Mouse (Mus musculus): ENCODE data around the gene Cyren. TPM values are rescaled to one million over a fixed set of nuclear protein-coding genes. Genes with fewer than 3 reads are reported as not detected.

Cyren gene
- polyA plus RNA-seq, 1 experiment from 2014 or later, result 15.0 TPM

DNA sequence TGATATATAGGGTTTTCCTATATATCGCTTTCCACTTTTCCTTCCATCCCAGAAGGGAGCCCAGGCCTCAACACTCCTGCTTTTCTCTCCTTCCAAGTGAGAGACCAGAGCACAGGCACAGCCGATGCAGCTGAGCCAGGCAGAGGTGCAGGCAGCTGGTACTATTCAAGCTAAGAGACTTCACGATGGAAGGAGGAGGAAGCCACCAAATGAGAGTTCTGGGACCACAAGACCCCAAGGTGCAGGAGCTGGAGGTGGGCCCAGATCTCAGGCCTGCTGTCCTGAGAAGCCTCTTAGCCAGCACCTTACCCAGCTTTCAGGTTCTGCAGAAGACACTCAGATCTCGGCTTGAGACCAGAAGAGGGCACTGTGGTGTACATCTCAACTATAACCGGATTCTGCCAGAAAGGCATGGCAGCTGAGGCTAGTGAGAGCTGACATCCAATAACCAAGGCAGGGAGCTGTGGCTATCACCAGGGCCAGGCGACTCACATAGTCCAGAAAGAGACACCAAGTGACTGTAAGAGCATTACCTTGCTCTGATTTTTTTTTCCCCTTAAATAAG, 2.1 kb upstream of the Cyren start:
- no peak overlapping the region for H3K4me3 ChIP-seq (ENCODE audit: low read depth, low read length)
- no peak for ATAC-seq (ENCODE audit: insufficient read depth)
- H3K9ac ChIP-seq, result no peak overlapping the region
- no peaks in the 10 kb centered on the region for H3K27me3 ChIP-seq (ENCODE audit: insufficient read depth, low read length)
- no peaks in the 10 kb centered on the region for H3K9me3 ChIP-seq (ENCODE audit: low read depth, low read length)
- peaks cover 14% of the 10 kb centered on the region; the same call in 1 of the 2 replicates for H3K4me1 ChIP-seq (ENCODE audit: insufficient read depth)
- WGBS, result 54% methylated on average over 6 of the region's 6 CpGs
- no peak overlapping the region for H3K27ac ChIP-seq (ENCODE audit: low read depth)
- DNase-seq, result peak; percentile 77
- peak; percentile 58 for TF ChIP-seq CTCF (IDR thresholded peaks at IDR 0.05; ENCODE audit: low read depth)
- peaks cover 48% of the 10 kb centered on the region for H3K36me3 ChIP-seq (ENCODE audit: insufficient read depth)
- no peak overlapping the region for H3K4me2 ChIP-seq

- H3K9me3 ChIP-seq (ENCODE audit: low read depth, low read length), result no peaks in the 10 kb centered on the region
- no peak overlapping the region for H3K9ac ChIP-seq
- no peak overlapping the region for H3K4me3 ChIP-seq (ENCODE audit: low read depth, low read length)
- no peak overlapping the region for H3K27ac ChIP-seq (ENCODE audit: low read depth)
- no peaks in the 10 kb centered on the region for H3K27me3 ChIP-seq (ENCODE audit: insufficient read depth, low read length)
- no peak for DNase-seq
- no peak for TF ChIP-seq CTCF (IDR thresholded peaks at IDR 0.05; ENCODE audit: low read depth)
- ATAC-seq (ENCODE audit: insufficient read depth), result no peak
- peaks cover 14% of the 10 kb centered on the region; the same call in 1 of the 2 replicates for H3K4me1 ChIP-seq (ENCODE audit: insufficient read depth)
- 86% methylated on average over 16 of the region's 16 CpGs for WGBS
- peaks cover 40% of the 10 kb centered on the region for H3K36me3 ChIP-seq (ENCODE audit: insufficient read depth)
- no peak overlapping the region for H3K4me2 ChIP-seq
These were observed 1.4 kb upstream of the Cyren start for GRCm38 (mm10) chr6:34879101-34879740.

- 7% methylated on average over 2 of the region's 2 CpGs for WGBS
- Histone ChIP-seq H3K4me3 (ENCODE audit: low read depth, low read length) (peak overlapping the region; percentile 77), H3K9me3 (ENCODE audit: low read depth, low read length) (no peaks in the 10 kb centered on the region), H3K27ac (ENCODE audit: low read depth) (peak overlapping the region; percentile 94), H3K4me1 (ENCODE audit: insufficient read depth) (peaks cover 14% of the 10 kb centered on the region; the same call in 1 of the 2 replicates), H3K27me3 (ENCODE audit: insufficient read depth, low read length) (no peaks in the 10 kb centered on the region), H3K36me3 (ENCODE audit: insufficient read depth) (peaks cover 31% of the 10 kb centered on the region; the same call in 1 of the 2 replicates), H3K4me2 (peak overlapping the region; percentile 90), H3K9ac (peak overlapping the region; percentile 85)
- ATAC-seq (ENCODE audit: insufficient read depth), result no peak; the same call in 1 of the 2 replicates
- no peak for TF ChIP-seq CTCF (IDR thresholded peaks at IDR 0.05; ENCODE audit: low read depth)
- no peak for DNase-seq
These were observed 1.1 kb downstream of the Cyren start for GRCm38 (mm10) chr6:34876835-34877156.

- Histone ChIP-seq H3K27me3 (ENCODE audit: insufficient read depth, low read length) (no peaks in the 10 kb centered on the region), H3K4me2 (peak overlapping the region; percentile 90), H3K4me3 (ENCODE audit: low read depth, low read length) (peak overlapping the region; percentile 77), H3K9me3 (ENCODE audit: low read depth, low read length) (no peaks in the 10 kb centered on the region), H3K4me1 (ENCODE audit: insufficient read depth) (peaks cover 14% of the 10 kb centered on the region; the same call in 1 of the 2 replicates), H3K36me3 (ENCODE audit: insufficient read depth) (peaks cover 27% of the 10 kb centered on the region; the same call in 1 of the 2 replicates), H3K27ac (ENCODE audit: low read depth) (peak overlapping the region; percentile 94; the same call in 1 of the 2 replicates), H3K9ac (peak overlapping the region; percentile 85)
- 48% methylated on average over 12 of the region's 12 CpGs for WGBS
- peak; percentile 38; the same call in 1 of the 2 replicates for TF ChIP-seq CTCF (IDR thresholded peaks at IDR 0.05; ENCODE audit: low read depth)
- ATAC-seq (ENCODE audit: insufficient read depth), result no peak
- peak; percentile 55 for DNase-seq
These were observed 1.7 kb downstream of the Cyren start for GRCm38 (mm10) chr6:34875966-34876834.

GRCm38 (mm10) chr6:34875268-34875761, 2.5 kb downstream of the Cyren start:
- ATAC-seq (ENCODE audit: insufficient read depth) (no peak), DNase-seq (no peak)
- no peak overlapping the region for H3K4me3 ChIP-seq (ENCODE audit: low read depth, low read length)
- H3K4me1 ChIP-seq (ENCODE audit: insufficient read depth), result peaks cover 20% of the 10 kb centered on the region; the same call in 1 of the 2 replicates
- no peaks in the 10 kb centered on the region for H3K27me3 ChIP-seq (ENCODE audit: insufficient read depth, low read length)
- no peak for TF ChIP-seq CTCF (IDR thresholded peaks at IDR 0.05; ENCODE audit: low read depth)
- H3K27ac ChIP-seq (ENCODE audit: low read depth), result peak overlapping the region; percentile 76
- H3K4me2 ChIP-seq, result 0 out of 2 replicates have a peak overlapping the region, but pooled peaks have one; percentile 29
- H3K36me3 ChIP-seq (ENCODE audit: insufficient read depth), result peaks cover 18% of the 10 kb centered on the region; the same call in 1 of the 2 replicates
- H3K9ac ChIP-seq, result no peak overlapping the region
- 78% methylated on average over 15 of the region's 15 CpGs for WGBS
- no peaks in the 10 kb centered on the region for H3K9me3 ChIP-seq (ENCODE audit: low read depth, low read length)

- ATAC-seq (ENCODE audit: insufficient read depth), result no peak
- H3K4me2 ChIP-seq, result peak overlapping the region; percentile 23; the same call in 1 of the 2 replicates
- peaks cover 17% of the 10 kb centered on the region; the same call in 1 of the 2 replicates for H3K36me3 ChIP-seq (ENCODE audit: insufficient read depth)
- H3K4me3 ChIP-seq (ENCODE audit: low read depth, low read length), result no peak overlapping the region
- 45% methylated on average over 21 of the region's 21 CpGs for WGBS
- peak overlapping the region; percentile 76 for H3K27ac ChIP-seq (ENCODE audit: low read depth)
- peak overlapping the region; percentile 42 for H3K9ac ChIP-seq
- no peaks in the 10 kb centered on the region for H3K27me3 ChIP-seq (ENCODE audit: insufficient read depth, low read length)
- DNase-seq, result peak; percentile 70
- peak; percentile 28; the same call in 1 of the 2 replicates for TF ChIP-seq CTCF (IDR thresholded peaks at IDR 0.05; ENCODE audit: low read depth)
- peaks cover 24% of the 10 kb centered on the region for H3K4me1 ChIP-seq (ENCODE audit: insufficient read depth)
- no peaks in the 10 kb centered on the region for H3K9me3 ChIP-seq (ENCODE audit: low read depth, low read length)
These were observed 3.5 kb downstream of the Cyren start for GRCm38 (mm10) chr6:34874101-34874921.
